Mouse (Mus musculus) embryonic fibroblast, embryonic 13.5 days (primary cell): ENCODE measurements around the gene Tagap1.
A peak's percentile ranks its signal among the peaks of the same experiment; 100 is the strongest.
"Not testable (repeated sequence)": the region's sequence is repeated elsewhere in the genome, so short reads cannot be mapped to it uniquely, and the experiment has no call there.

Experiments
- CTCF ChIP-seq: IDR thresholded peaks from 2 replicates; pipeline ENCODE4 v1.5.1; 2011; ENCODE audit warnings: mild to moderate bottlenecking, control low read depth, low read length, moderate library complexity, borderline replicate concordance; ENCODE audit not compliant: insufficient read depth
- POLR2A ChIP-seq: IDR thresholded peaks from 2 replicates; pipeline ENCODE4 v1.6.1; 2011; ENCODE audit warnings: low read depth, mild to moderate bottlenecking, control low read depth, low read length, moderate library complexity

DNA sequence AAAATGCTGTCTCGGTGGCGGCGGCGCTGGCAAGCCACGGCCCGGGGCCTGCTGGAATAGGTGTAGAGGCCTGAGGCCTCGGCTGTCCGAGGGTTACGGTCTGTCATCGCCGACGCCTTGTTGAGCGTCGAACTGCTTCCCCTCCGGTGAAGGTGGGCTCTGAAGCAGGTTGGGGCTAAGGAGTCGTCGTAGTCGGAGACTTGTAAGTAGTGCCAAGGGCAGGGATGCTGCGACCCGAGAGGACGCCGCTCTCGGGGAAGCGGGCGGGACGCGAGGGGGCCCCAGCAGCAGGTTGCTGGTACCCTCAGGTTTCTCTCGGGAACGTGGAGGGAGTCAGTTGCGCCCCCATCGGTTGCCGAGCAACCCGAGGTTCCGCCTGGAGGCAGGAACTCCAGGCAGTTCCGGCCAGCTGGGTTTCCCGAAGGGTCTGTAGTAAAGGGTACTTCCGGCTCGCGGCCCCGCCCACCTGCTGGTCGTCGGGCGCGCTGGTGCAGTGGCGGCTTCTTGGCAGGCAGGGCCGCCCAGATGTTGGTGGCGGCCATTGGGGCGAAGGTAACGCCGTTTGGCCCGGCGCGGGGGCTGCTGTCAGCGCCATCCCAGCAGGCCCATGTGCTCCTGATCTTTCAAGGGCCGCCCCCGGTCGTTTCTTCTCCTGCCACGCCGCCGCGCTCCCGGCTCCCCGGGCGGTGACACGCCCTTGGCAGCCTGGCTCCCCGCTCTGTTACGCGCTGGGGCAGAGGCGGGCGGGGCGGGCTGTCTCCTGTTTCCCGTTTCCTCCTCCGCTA, 12.8 kb downstream of the Tagap1 start, which contains the start of gene Rsph3b:
- TF ChIP-seq CTCF, result not testable (repeated sequence)
- TF ChIP-seq POLR2A, result peak; percentile 69
